8 mouse cellular contexts compared by ENCODE assay signal in the genomic region with DNA sequence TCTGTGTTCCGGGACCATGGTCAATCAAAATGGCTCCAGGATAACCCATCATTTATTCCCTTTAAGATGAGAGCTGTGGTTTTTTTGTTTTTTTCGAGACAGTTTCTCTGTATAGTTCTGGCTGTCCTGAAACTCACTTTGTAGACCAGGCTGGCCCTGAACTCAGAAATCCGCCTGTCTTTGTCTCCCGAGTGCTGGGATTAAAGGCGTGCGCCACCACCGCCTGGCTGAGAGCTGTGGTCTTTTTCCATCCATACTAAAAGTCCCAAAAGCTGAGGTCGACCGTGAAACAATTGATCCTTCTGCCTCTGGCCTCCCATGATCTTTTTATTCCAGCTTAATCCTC. TPM values are rescaled to one million over a fixed set of nuclear protein-coding genes. Genes with fewer than 3 reads are reported as not detected.
DNase-seq lines count a peak whose midpoint lies in the region; ATAC-seq and TF ChIP-seq lines count a peak whose summit lies in the region.

No protein-coding gene starts in this region.

- no peak for TF ChIP-seq POLR2A in thymus, adult 2 months (IDR thresholded peaks at IDR 0.05; ENCODE audit: control insufficient read depth, extremely low read depth, insufficient read depth, low read length, poor library complexity)

- no peaks in the 10 kb centered on the region for H3K9me3 ChIP-seq in intestine, embryonic 15.5 days
- H3K9me3 ChIP-seq in midbrain, embryonic 13.5 days: no peaks in the 10 kb centered on the region

- peaks cover 7% of the 10 kb centered on the region for H3K4me1 ChIP-seq in thymus, adult 2 months (replicated peaks; ENCODE audit: control insufficient read depth, insufficient read depth, low read length)
- H3K4me1 ChIP-seq in intestine, embryonic 15.5 days (replicated peaks): peaks cover 13% of the 10 kb centered on the region
- peaks cover 38% of the 10 kb centered on the region for H3K4me1 ChIP-seq in midbrain, embryonic 13.5 days (replicated peaks)

- TF ChIP-seq CTCF in thymus, adult 2 months (IDR thresholded peaks at IDR 0.05; ENCODE audit: borderline replicate concordance, control insufficient read depth, extremely low read depth, insufficient read depth, low read length, poor library complexity): no peak

- 12% methylated on average over 9 of the region's 9 CpGs for WGBS in thymus, adult 2 months
- WGBS in intestine, embryonic 15.5 days: 9% methylated on average over 9 of the region's 9 CpGs
- WGBS in midbrain, embryonic 13.5 days: 3% methylated on average over 9 of the region's 9 CpGs

- H3K36me3 ChIP-seq in thymus, adult 2 months (ENCODE audit: control insufficient read depth, insufficient read depth, low read length): peaks cover 22% of the 10 kb centered on the region
- 0 out of 2 replicates have a peak, but pooled peaks cover 3% of the 10 kb centered on the region for H3K36me3 ChIP-seq in intestine, embryonic 15.5 days
- peaks cover 17% of the 10 kb centered on the region for H3K36me3 ChIP-seq in midbrain, embryonic 13.5 days

- H3K4me2 ChIP-seq in intestine, embryonic 15.5 days (replicated peaks): peak overlapping the region; percentile 69
- H3K4me2 ChIP-seq in midbrain, embryonic 13.5 days (replicated peaks): peak overlapping the region; percentile 91

- peak overlapping the region; percentile 98 for H3K9ac ChIP-seq in intestine, embryonic 15.5 days
- peak overlapping the region; percentile 92 for H3K9ac ChIP-seq in midbrain, embryonic 13.5 days (replicated peaks)

- no peaks in the 10 kb centered on the region for H3K27me3 ChIP-seq in thymus, adult 2 months (ENCODE audit: control insufficient read depth, insufficient read depth, low read length)
- no peaks in the 10 kb centered on the region for H3K27me3 ChIP-seq in intestine, embryonic 15.5 days (replicated peaks)
- H3K27me3 ChIP-seq in midbrain, embryonic 13.5 days: no peaks in the 10 kb centered on the region

- H3K4me3 ChIP-seq in thymus, adult 2 months (ENCODE audit: control insufficient read depth, insufficient read depth, low read length): peak overlapping the region; percentile 30
- peak overlapping the region; percentile 97 for H3K4me3 ChIP-seq in intestine, embryonic 15.5 days (replicated peaks)
- peak overlapping the region; percentile 86 for H3K4me3 ChIP-seq in midbrain, embryonic 13.5 days (replicated peaks)

- H3K27ac ChIP-seq in thymus, adult 2 months (ENCODE audit: control insufficient read depth, insufficient read depth, low read length): peak overlapping the region; percentile 55
- H3K27ac ChIP-seq in intestine, embryonic 15.5 days: peak overlapping the region; percentile 99; the same call in 1 of the 2 replicates
- H3K27ac ChIP-seq in midbrain, embryonic 13.5 days: peak overlapping the region; percentile 99

- peak; percentile 38 for DNase-seq in adrenal gland, postnatal 10 days
- DNase-seq in adrenal gland, adult (ENCODE audit: inconsistent age in 2 of 2, low spot score in 1 of 2): no peak
- no peak for DNase-seq in thymus, adult 2 months
- no peak for DNase-seq in thymus, postnatal 10 days (ENCODE audit: low spot score in 2 of 2)
- no peak for DNase-seq in layer of hippocampus, adult 8-10 months (ENCODE audit: low spot score in 2 of 2)
- no peak for DNase-seq in adrenal gland, postnatal 25 days

- no peak for ATAC-seq in intestine, embryonic 15.5 days
- peak; percentile 9; the same call in 1 of the 2 replicates for ATAC-seq in midbrain, embryonic 13.5 days

RNA-seq across cellular contexts. Expression of a gene that starts 0.8 kb away (rescaled TPM):
- 10 to 100 TPM; 91.1 to 99.3 TPM for total RNA-seq in adrenal gland, postnatal 10 days (2021)
- polyA plus RNA-seq in thymus, adult 2 months (2012; rRNA removed): 171 and 266 TPM in 2 replicates
- 93.2 and 97.2 TPM in 2 replicates for polyA plus RNA-seq in intestine, embryonic 15.5 days (2015; fragmentation: Nextera tagmentation; extraction: Ambion mirVana)
- 87.8 and 94.2 TPM in 2 replicates for polyA plus RNA-seq in midbrain, embryonic 13.5 days (2015; fragmentation: Nextera tagmentation; extraction: Ambion mirVana)
- total RNA-seq in layer of hippocampus, adult 8-10 months (2022): 10 to 100 TPM; 60.5 to 74.3 (median 61.4) TPM
- total RNA-seq in adrenal gland, postnatal 25 days (2021): 97.6 and 105 TPM in 2 replicates

Comparison
In these comparisons a context has a peak if more than half of its experiments do, and no peak if none do; other contexts are left out.
1. H3K4me3 ChIP-seq: peak in every context shown above with its lines; median percentile 97 in intestine, embryonic 15.5 days; 86 in midbrain, embryonic 13.5 days; 30 in thymus, adult 2 months.